Mouse (Mus musculus): ENCODE measurements around the gene Cpsf4. TPM values are rescaled to one million over a fixed set of nuclear protein-coding genes. Genes with fewer than 3 reads are reported as not detected.

Cpsf4 gene
- polyA plus RNA-seq, 1 experiment from 2014 or later = 25.1 TPM

DNA sequence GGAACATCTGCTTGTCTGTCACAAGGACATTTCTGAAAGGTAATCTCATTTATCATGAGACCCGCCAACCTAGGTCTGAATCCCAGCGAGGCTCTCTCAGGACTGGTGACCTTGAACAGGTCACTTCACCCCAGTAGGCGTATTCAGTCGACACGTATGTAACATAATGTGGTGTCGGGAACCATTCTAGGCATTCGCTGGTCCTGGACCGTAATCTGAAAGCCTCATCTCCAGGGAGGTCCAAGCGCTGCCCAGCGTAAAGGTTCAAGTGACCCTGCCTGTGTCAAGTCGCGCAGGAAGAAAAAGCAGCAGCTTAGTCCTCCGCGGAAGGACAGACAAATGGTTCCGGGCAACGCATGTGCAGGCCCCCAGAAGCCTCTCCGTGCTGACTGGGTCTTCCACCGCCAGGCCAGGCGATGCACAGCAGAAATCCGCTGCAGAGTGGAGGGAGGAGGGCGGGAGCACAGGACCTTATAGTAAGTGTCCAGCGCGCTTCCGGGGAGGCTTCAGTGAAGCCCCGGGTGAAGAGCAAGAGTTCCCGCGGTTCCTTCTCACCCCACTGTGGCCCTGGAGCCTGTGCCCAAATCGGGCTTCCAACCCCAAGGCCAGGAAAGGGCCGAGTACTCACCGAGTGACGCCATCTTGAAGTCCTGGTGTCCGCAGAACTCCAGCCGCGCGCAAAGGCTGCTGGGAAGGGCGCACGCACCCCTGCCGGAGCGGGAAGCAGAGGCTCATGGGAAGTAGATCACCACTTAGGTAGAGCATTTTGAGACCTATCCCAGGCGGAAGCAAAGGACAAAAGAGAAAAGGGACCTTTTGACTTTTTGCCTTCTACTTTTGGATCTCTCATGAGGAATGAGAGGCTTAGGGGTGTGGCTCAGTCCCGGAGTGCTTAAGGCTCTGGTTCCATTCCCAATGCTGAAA lies 24.1 kb downstream of the Cpsf4 start:
- ATAC-seq (ENCODE audit: low read depth) = peak; percentile 95
- peaks cover 46% of the 10 kb centered on the region for H3K36me3 ChIP-seq (ENCODE audit: control insufficient read depth, insufficient read depth, low read length)
- 1% methylated on average over 39 of the region's 41 CpGs for WGBS

DNA sequence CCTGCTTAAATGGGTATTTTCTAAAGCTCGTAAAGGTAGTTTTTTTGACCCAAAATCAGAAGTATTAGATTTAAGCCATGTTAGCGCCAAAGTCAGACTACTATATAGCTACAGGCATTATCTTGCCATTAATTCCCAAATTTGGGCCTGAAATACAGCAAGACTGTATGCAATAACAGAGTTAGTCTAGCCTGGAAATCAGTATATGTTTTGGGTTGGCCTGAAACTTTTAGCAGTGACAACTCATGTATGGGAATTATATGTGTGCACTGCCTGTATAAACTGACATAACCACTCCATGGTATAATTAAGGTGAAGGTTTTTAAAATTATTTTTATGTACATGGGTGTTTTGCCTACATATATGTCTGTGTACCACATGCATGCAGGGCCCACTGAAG lies 24.9 kb downstream of the Cpsf4 start, which contains the start of gene Atp5j2:
TSS of gene Atp5j2 (minus strand) at position 101 of the 400 bp plus-strand sequence.
- peak within 1 kb of the TSS; percentile 96 for H3K9ac ChIP-seq (ENCODE audit: low read depth, low read length)
- H3K4me1 ChIP-seq (ENCODE audit: control insufficient read depth, insufficient read depth, low read length) = peaks cover 9% of the 10 kb centered on the region; the same call in 1 of the 2 replicates
- H3K27me3 ChIP-seq (replicated peaks; ENCODE audit: control insufficient read depth, insufficient read depth, low read length) = no peaks in the 10 kb centered on the region
- H3K4me3 ChIP-seq (ENCODE audit: low read depth, low read length) = peak within 1 kb of the TSS; percentile 82
- 88% methylated on average over 2 of the region's 2 CpGs for WGBS
- ATAC-seq (ENCODE audit: low read depth) (no peak), DNase-seq (ENCODE audit: low spot score) (no peak)
- H3K4me2 ChIP-seq (ENCODE audit: low read depth, low read length) = peak within 1 kb of the TSS; percentile 87
- H3K36me3 ChIP-seq (ENCODE audit: control insufficient read depth, insufficient read depth, low read length) = peaks cover 44% of the 10 kb centered on the region
- H3K9me3 ChIP-seq (ENCODE audit: control insufficient read depth, low read length) = no peaks in the 10 kb centered on the region
- H3K27ac ChIP-seq (replicated peaks; ENCODE audit: low read depth, low read length) = peak within 1 kb of the TSS; percentile 76

More for the DNA sequence above, 24.1 kb downstream of the Cpsf4 start:
- Histone ChIP-seq H3K9ac (ENCODE audit: low read depth, low read length) (peak overlapping the region; percentile 96), H3K9me3 (ENCODE audit: control insufficient read depth, low read length) (no peaks in the 10 kb centered on the region), H3K27ac (replicated peaks; ENCODE audit: low read depth, low read length) (peak overlapping the region; percentile 76), H3K4me2 (ENCODE audit: low read depth, low read length) (peak overlapping the region; percentile 87), H3K27me3 (replicated peaks; ENCODE audit: control insufficient read depth, insufficient read depth, low read length) (no peaks in the 10 kb centered on the region), H3K4me3 (ENCODE audit: low read depth, low read length) (peak overlapping the region; percentile 82), H3K4me1 (ENCODE audit: control insufficient read depth, insufficient read depth, low read length) (peaks cover 9% of the 10 kb centered on the region; the same call in 1 of the 2 replicates)
- peak; percentile 95 for DNase-seq (ENCODE audit: low spot score)

- no peaks in the 10 kb centered on the region for H3K9me3 ChIP-seq (ENCODE audit: control insufficient read depth, low read length)
- peak overlapping the region; percentile 84; the same call in 1 of the 2 replicates for H3K4me3 ChIP-seq (ENCODE audit: low read depth, low read length)
- DNase-seq (ENCODE audit: low spot score) (no peak), ATAC-seq (ENCODE audit: low read depth) (no peak)
- peaks cover 21% of the 10 kb centered on the region for H3K36me3 ChIP-seq (ENCODE audit: control insufficient read depth, insufficient read depth, low read length)
- peak overlapping the region; percentile 96 for H3K4me2 ChIP-seq (ENCODE audit: low read depth, low read length)
- no peak overlapping the region for H3K9ac ChIP-seq (ENCODE audit: low read depth, low read length)
- H3K27me3 ChIP-seq (replicated peaks; ENCODE audit: control insufficient read depth, insufficient read depth, low read length) = no peaks in the 10 kb centered on the region
- peaks cover 13% of the 10 kb centered on the region for H3K4me1 ChIP-seq (ENCODE audit: control insufficient read depth, insufficient read depth, low read length)
- H3K27ac ChIP-seq (replicated peaks; ENCODE audit: low read depth, low read length) = no peak overlapping the region
- 77% methylated on average over 7 of the region's 7 CpGs for WGBS
Observed at GRCm38 (mm10) chr5:145200387-145200786, 33.4 kb downstream of the Cpsf4 start.

DNA sequence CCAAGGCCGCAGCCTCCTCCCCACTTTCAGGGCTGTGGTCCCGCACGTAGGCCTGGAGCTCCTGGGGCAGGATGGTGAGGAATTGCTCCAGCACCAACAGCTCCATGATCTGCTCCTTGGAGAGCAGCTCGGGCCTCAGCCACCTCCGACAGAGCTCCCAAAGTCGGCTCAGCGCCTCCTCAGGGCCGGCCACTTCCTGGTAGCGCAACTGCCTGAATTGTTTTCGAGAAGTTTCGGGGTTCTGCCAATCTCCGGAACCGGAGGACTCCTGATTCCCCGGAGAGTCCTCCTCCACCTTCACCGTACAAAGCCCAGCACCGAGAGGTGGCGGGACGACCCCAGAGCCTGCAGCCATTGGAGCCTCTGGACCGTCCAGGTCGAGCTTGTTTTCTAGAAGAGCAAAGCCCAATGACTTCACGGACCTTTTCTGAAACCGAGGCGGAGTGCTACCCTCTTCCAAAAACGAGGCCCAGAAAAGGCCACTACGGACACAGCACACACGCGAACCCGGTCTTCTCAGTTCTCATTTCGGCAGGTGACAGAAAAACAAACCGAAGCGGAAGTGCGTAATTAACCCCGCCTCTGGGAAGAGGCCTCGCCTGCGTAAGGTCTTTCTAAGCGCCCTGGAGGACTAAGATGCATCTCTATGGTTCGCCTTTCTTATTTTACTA lies 34.4 kb downstream of the Cpsf4 start, which contains the start of gene Zkscan14:
TSS of gene Zkscan14 (minus strand) at position 548 of the 671 bp plus-strand sequence.
- Histone ChIP-seq H3K4me3 (ENCODE audit: low read depth, low read length) (peak within 1 kb of the TSS; percentile 84), H3K4me1 (ENCODE audit: control insufficient read depth, insufficient read depth, low read length) (peaks cover 17% of the 10 kb centered on the region), H3K9me3 (ENCODE audit: control insufficient read depth, low read length) (no peaks in the 10 kb centered on the region), H3K4me2 (ENCODE audit: low read depth, low read length) (peak within 1 kb of the TSS; percentile 96), H3K9ac (ENCODE audit: low read depth, low read length) (peak within 1 kb of the TSS; percentile 88), H3K27ac (replicated peaks; ENCODE audit: low read depth, low read length) (peak within 1 kb of the TSS; percentile 70), H3K27me3 (replicated peaks; ENCODE audit: control insufficient read depth, insufficient read depth, low read length) (no peaks in the 10 kb centered on the region), H3K36me3 (ENCODE audit: control insufficient read depth, insufficient read depth, low read length) (peaks cover 11% of the 10 kb centered on the region)
- DNase-seq (ENCODE audit: low spot score) = peak; percentile 97
- ATAC-seq (ENCODE audit: low read depth) = no peak
- WGBS = under 1% methylated on average over 35 of the region's 37 CpGs

DNA sequence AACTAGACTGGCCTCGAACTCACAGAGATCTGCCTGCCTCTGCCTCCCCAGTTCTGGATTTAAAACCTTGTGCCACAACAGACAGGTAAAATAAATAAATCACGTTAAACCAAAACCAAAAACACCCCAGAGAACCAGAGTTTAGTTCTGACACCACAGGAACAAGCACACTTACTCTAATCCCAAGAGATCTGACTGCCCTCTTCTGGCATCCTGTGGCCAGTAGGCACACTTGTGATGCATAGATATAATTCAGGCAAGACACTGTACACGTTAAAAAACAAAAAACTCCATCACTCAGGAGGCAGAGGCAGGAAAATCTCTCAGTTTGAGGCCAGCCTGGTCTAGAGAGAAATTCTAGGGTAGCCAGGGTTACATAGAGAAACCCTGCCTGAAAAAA lies 35.4 kb downstream of the Cpsf4 start:
- peaks cover 17% of the 10 kb centered on the region for H3K4me1 ChIP-seq (ENCODE audit: control insufficient read depth, insufficient read depth, low read length)
- no peaks in the 10 kb centered on the region for H3K9me3 ChIP-seq (ENCODE audit: control insufficient read depth, low read length)
- H3K4me3 ChIP-seq (ENCODE audit: low read depth, low read length) = no peak overlapping the region
- no peaks in the 10 kb centered on the region for H3K27me3 ChIP-seq (replicated peaks; ENCODE audit: control insufficient read depth, insufficient read depth, low read length)
- WGBS = 53% methylated on average over 3 of the region's 3 CpGs
- H3K9ac ChIP-seq (ENCODE audit: low read depth, low read length) = no peak overlapping the region
- DNase-seq (ENCODE audit: low spot score) = no peak
- H3K36me3 ChIP-seq (ENCODE audit: control insufficient read depth, insufficient read depth, low read length) = peaks cover 13% of the 10 kb centered on the region; the same call in 1 of the 2 replicates
- no peak for ATAC-seq (ENCODE audit: low read depth)
- no peak overlapping the region for H3K27ac ChIP-seq (replicated peaks; ENCODE audit: low read depth, low read length)
- H3K4me2 ChIP-seq (ENCODE audit: low read depth, low read length) = no peak overlapping the region

DNA sequence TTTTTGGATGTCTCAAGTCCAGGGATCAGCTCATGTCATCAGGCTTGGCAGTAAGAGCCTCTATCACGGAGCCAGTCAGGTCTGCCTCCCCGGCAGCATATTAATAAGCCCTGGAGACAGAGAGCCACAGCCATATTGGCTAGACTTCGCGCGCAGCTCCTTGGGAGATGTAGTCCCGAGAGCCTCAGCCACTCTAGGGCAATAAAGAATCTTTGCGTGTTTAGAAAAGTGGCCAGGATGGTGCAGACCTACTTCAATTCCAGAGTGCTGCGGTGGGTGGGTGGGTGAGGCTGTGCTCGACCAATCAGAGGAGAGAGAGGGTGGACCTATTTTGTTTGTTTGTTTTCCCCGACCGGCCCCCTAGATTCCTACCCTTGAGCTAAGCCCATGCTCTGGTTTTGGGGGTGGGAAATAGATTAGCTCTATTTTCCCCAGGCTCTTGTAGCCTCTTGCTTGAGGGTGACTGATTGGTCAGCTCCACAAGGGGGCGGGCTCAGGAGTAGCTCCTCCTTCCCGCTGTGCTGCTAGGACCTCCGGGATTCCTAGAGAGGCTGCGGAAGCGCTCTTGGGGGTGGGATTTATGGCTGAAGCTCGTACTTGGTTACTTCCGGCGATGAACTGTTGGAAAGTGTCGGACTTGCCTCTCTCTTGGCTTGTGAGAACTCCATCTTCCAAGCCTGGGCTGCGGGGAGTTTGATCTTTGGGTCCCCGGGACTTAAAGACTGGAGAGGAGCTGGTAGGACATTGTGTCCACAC lies 37.1 kb downstream of the Cpsf4 start, which contains the start of gene Zkscan5:
TSS of gene Zkscan5 (plus strand) at position 627 of the 756 bp plus-strand sequence.
- WGBS = under 1% methylated on average over 22 of the region's 22 CpGs
- peak within 1 kb of the TSS; percentile 66 for H3K9ac ChIP-seq (ENCODE audit: low read depth, low read length)

DNA sequence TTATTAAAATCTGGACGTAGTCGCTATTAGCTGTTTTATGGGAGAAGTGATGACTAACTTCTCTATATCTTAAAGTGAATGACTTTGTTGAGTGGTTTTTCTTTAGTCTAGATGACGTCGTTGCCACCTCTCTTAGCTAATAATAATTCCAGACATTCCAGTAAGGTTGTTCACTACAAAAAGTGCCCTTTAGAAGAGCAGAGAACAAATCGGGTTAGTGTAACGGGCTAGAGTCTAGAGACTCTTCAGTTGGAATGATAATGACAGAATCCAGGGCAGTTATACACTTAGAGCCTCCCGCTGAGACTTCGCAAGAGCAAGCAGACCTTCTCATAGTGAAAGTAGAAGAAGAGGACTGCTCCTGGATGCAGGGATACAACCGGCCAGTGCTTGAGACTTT lies 38.0 kb downstream of the Cpsf4 start:
- Histone ChIP-seq H3K4me2 (ENCODE audit: low read depth, low read length) (peak overlapping the region; percentile 64), H3K9ac (ENCODE audit: low read depth, low read length) (peak overlapping the region; percentile 66), H3K27me3 (replicated peaks; ENCODE audit: control insufficient read depth, insufficient read depth, low read length) (no peaks in the 10 kb centered on the region), H3K4me3 (ENCODE audit: low read depth, low read length) (peak overlapping the region; percentile 57), H3K9me3 (ENCODE audit: control insufficient read depth, low read length) (no peaks in the 10 kb centered on the region), H3K4me1 (ENCODE audit: control insufficient read depth, insufficient read depth, low read length) (peaks cover 17% of the 10 kb centered on the region), H3K36me3 (ENCODE audit: control insufficient read depth, insufficient read depth, low read length) (peaks cover 25% of the 10 kb centered on the region), H3K27ac (replicated peaks; ENCODE audit: low read depth, low read length) (peak overlapping the region; percentile 76; the same call in 1 of the 2 replicates)
- no peak for ATAC-seq (ENCODE audit: low read depth)
- WGBS = 17% methylated on average over 9 of the region's 9 CpGs
- no peak for DNase-seq (ENCODE audit: low spot score)

More for the DNA sequence above, 37.1 kb downstream of the Cpsf4 start, which contains the start of gene Zkscan5:
- no peaks in the 10 kb centered on the region for H3K9me3 ChIP-seq (ENCODE audit: control insufficient read depth, low read length)
- peak; percentile 97 for ATAC-seq (ENCODE audit: low read depth)
- H3K27me3 ChIP-seq (replicated peaks; ENCODE audit: control insufficient read depth, insufficient read depth, low read length) = no peaks in the 10 kb centered on the region
- peak; percentile 99 for DNase-seq (ENCODE audit: low spot score)
- peak within 1 kb of the TSS; percentile 64 for H3K4me2 ChIP-seq (ENCODE audit: low read depth, low read length)
- peak within 1 kb of the TSS; percentile 92 for H3K27ac ChIP-seq (replicated peaks; ENCODE audit: low read depth, low read length)
- peaks cover 18% of the 10 kb centered on the region; the same call in 1 of the 2 replicates for H3K36me3 ChIP-seq (ENCODE audit: control insufficient read depth, insufficient read depth, low read length)
- H3K4me3 ChIP-seq (ENCODE audit: low read depth, low read length) = peak within 1 kb of the TSS; percentile 57
- peaks cover 17% of the 10 kb centered on the region for H3K4me1 ChIP-seq (ENCODE audit: control insufficient read depth, insufficient read depth, low read length)

GRCm38 (mm10) chr5:145207385-145207784 lies 40.4 kb downstream of the Cpsf4 start:
- H3K27me3 ChIP-seq (replicated peaks; ENCODE audit: control insufficient read depth, insufficient read depth, low read length) = no peaks in the 10 kb centered on the region
- no peak overlapping the region for H3K27ac ChIP-seq (replicated peaks; ENCODE audit: low read depth, low read length)
- 96% methylated on average over 6 of the region's 6 CpGs for WGBS
- no peak overlapping the region for H3K4me3 ChIP-seq (ENCODE audit: low read depth, low read length)
- H3K9me3 ChIP-seq (ENCODE audit: control insufficient read depth, low read length) = no peaks in the 10 kb centered on the region
- H3K4me1 ChIP-seq (ENCODE audit: control insufficient read depth, insufficient read depth, low read length) = peaks cover 8% of the 10 kb centered on the region; the same call in 1 of the 2 replicates
- H3K36me3 ChIP-seq (ENCODE audit: control insufficient read depth, insufficient read depth, low read length) = peaks cover 44% of the 10 kb centered on the region
- ATAC-seq (ENCODE audit: low read depth) (no peak), DNase-seq (ENCODE audit: low spot score) (no peak)
- no peak overlapping the region for H3K9ac ChIP-seq (ENCODE audit: low read depth, low read length)
- no peak overlapping the region for H3K4me2 ChIP-seq (ENCODE audit: low read depth, low read length)
